In genomic region chr7:43919559-43920451, GRCm38 (mm10) we compare ENCODE assay signal across 1 mouse cellular context.
TF ChIP-seq lines count a peak whose summit lies in the region.

No protein-coding gene starts in this region.

TF ChIP-seq in CH12.LX, 34 proteins besides CTCF, POLR2A, EP300 and RAD21:
- TF ChIP-seq UBTF (IDR thresholded peaks at IDR 0.05; ENCODE audit: low read depth, low read length) (no peak), JUN (IDR thresholded peaks at IDR 0.05; ENCODE audit: insufficient read depth, low read depth, low read length) (no peak), ELF1 (IDR thresholded peaks at IDR 0.05; ENCODE audit: low read depth, low read length) (no peak), TCF12 (IDR thresholded peaks at IDR 0.05; ENCODE audit: low read depth, low read length) (no peak), KAT2A (IDR thresholded peaks at IDR 0.05; ENCODE audit: insufficient replicate concordance, low read length) (no peak), PAX5 (IDR thresholded peaks at IDR 0.05; ENCODE audit: low read length) (no peak), SMC3 (IDR thresholded peaks at IDR 0.05; ENCODE audit: low read depth, low read length) (peak; percentile 75), MAFK (IDR thresholded peaks at IDR 0.05; ENCODE audit: insufficient replicate concordance, low read length) (no peak)
